Mouse (Mus musculus) kidney, postnatal 0 days (tissue): ENCODE measurements around the gene Exph5. TPM values are rescaled to one million over a fixed set of nuclear protein-coding genes. Genes with fewer than 3 reads are reported as not detected.

Source experiments
- ATAC-seq: fragments of 200-750 bp; cut with Nextera tagmentation; replicated peaks from 2 replicates; pipeline ENCODE4 v1.8.0; 2017; ENCODE audit warnings: low read depth, moderate number of reproducible peaks, moderate TSS enrichment, moderate library complexity; ENCODE audit not compliant: low FRiP score
- DNase-seq: peaks from one replicate; pipeline ENCODE4 v3.0.0-alpha.2; 2016; ENCODE audit warnings: low spot score
- H3K27ac ChIP-seq: fragments of 300-500 bp; sonication (generic); 2 replicates; pipeline ENCODE4 v1.5.1; 2014; ENCODE audit warnings: mild to moderate bottlenecking
- H3K27me3 ChIP-seq: fragments of 300-500 bp; sonication (generic); 2 replicates; pipeline ENCODE4 v1.6.1; 2014; ENCODE audit warnings: low read length, mixed read lengths; ENCODE audit not compliant: insufficient read depth
- H3K36me3 ChIP-seq: fragments of 300-500 bp; sonication (generic); 2 replicates; pipeline ENCODE4 v1.6.1; 2014; ENCODE audit warnings: low read length, mixed read lengths; ENCODE audit not compliant: insufficient read depth
- H3K4me1 ChIP-seq: fragments of 300-500 bp; sonication (generic); replicated peaks from 2 replicates; pipeline ENCODE4 v1.6.1; 2014; ENCODE audit warnings: antibody characterized with exemption, low read length, mixed read lengths; ENCODE audit not compliant: insufficient read depth
- H3K4me2 ChIP-seq: fragments of 300-500 bp; sonication (generic); 2 replicates; pipeline ENCODE4 v1.6.1; 2014; ENCODE audit warnings: mild to moderate bottlenecking, low read length, moderate library complexity, mixed read lengths
- H3K4me3 ChIP-seq: fragments of 300-500 bp; sonication (generic); replicated peaks from 2 replicates; pipeline ENCODE4 v1.5.1; 2014; ENCODE audit warnings: low read depth, low read length
- H3K9ac ChIP-seq: fragments of 300-500 bp; sonication (generic); 2 replicates; pipeline ENCODE4 v1.6.1; 2014; ENCODE audit warnings: low read depth, low read length
- H3K9me3 ChIP-seq: fragments of 300-500 bp; sonication (generic); replicated peaks from 2 replicates; pipeline ENCODE4 v1.6.1; 2016; ENCODE audit warnings: low read length, inconsistent platforms, mixed read lengths
- CTCF ChIP-seq: IDR thresholded peaks from 2 replicates; pipeline ENCODE4 v1.5.1; 2016; ENCODE audit warnings: antibody characterized with exemption, low read depth, mild to moderate bottlenecking, moderate library complexity
- WGBS: fragments of 180-500 bp; shearing (Covaris S2); extraction: QIAGEN DNeasy Blood & Tissue Kit; methylation state at CpG from one replicate; pipeline ENCODE4 v1.1.7; 2014; 5-methylcytosine and 5-hydroxymethylcytosine counted together
- polyA plus RNA-seq: library from polyadenylated mRNA; unstranded; fragments of >200 nt; fragmentation: Nextera tagmentation; extraction: Ambion mirVana; gene quantifications from 2 replicates; pipeline ENCODE4 v1.2.1, GENCODE M21; 2015

Gene Exph5
- polyA plus RNA-seq, 1 experiment from 2014 or later = 2.4 TPM

DNA sequence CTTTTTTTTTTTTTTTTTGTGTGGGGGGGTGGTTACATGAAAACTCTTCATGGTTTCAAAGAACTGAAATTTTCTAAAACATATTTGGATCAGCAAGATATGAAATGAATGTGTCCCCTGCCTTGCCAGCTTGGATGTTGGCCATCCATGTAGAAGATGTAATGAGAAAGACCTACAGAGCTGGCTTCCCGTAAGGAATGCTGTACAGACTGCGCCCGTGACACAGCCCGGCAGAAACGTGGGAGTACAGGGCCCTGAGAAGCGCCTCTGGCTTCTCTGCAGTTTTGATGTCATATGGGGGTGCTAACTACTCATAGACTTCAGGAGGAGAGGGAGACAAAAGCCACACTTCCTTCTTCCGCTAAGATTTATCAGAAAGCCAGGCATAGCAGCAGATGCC is 38.1 kb downstream of the Exph5 start:
- H3K4me3 ChIP-seq = no peak overlapping the region
- ATAC-seq = no peak
- WGBS = 44% methylated on average over 7 of the region's 7 CpGs
- H3K4me1 ChIP-seq = no peaks in the 10 kb centered on the region
- no peaks in the 10 kb centered on the region for H3K27me3 ChIP-seq
- no peaks in the 10 kb centered on the region for H3K9me3 ChIP-seq
- H3K27ac ChIP-seq = no peak overlapping the region
- H3K9ac ChIP-seq = no peak overlapping the region
- no peaks in the 10 kb centered on the region for H3K36me3 ChIP-seq
- TF ChIP-seq CTCF = no peak
- no peak overlapping the region for H3K4me2 ChIP-seq
- no peak for DNase-seq

DNA sequence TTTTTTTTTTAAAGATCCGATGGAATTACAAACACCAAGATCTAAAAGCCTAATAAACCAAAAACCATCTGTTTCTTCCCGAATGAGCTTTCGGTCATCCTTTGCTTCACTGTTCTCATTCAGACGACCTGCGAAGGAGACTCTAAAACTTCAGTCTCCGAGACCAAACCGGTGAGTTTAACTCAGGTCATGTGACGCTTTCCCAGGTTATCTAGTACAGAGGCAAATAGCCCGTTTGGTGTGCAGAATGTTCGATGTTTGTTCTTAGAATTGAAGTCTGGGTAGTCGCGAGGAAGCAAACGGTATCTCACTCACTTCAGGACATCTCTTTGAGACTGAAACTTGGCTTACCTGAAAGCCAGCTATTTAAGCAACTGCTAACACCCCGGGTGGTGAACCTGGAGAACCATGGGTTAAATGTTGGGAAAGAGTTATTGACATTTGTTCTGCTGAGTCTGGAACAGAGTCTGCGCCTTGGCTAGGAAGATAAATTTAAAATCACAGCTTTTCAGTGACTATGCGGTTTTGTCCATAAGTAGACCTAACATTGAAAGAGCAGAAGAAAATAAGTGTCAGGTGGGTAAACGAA is 39.0 kb downstream of the Exph5 start:
- no peaks in the 10 kb centered on the region for H3K27me3 ChIP-seq
- H3K9ac ChIP-seq = no peak overlapping the region
- no peak for DNase-seq
- no peaks in the 10 kb centered on the region for H3K4me1 ChIP-seq
- peak overlapping the region; percentile 52 for H3K4me3 ChIP-seq
- no peak for TF ChIP-seq CTCF
- WGBS = 18% methylated on average over 17 of the region's 17 CpGs
- H3K9me3 ChIP-seq = no peaks in the 10 kb centered on the region
- H3K27ac ChIP-seq = peak overlapping the region; percentile 9
- peak overlapping the region; percentile 78 for H3K4me2 ChIP-seq
- no peaks in the 10 kb centered on the region for H3K36me3 ChIP-seq
- ATAC-seq = no peak

GRCm38 (mm10) chr9:53340969-53341368 is 39.5 kb downstream of the Exph5 start:
- peak overlapping the region; percentile 9 for H3K27ac ChIP-seq
- no peak for TF ChIP-seq CTCF
- H3K4me2 ChIP-seq = peak overlapping the region; percentile 78
- H3K9me3 ChIP-seq = no peaks in the 10 kb centered on the region
- H3K9ac ChIP-seq = peak overlapping the region; percentile 53
- H3K36me3 ChIP-seq = no peaks in the 10 kb centered on the region
- H3K4me3 ChIP-seq = peak overlapping the region; percentile 52
- peak; percentile 41 for DNase-seq
- 2% methylated on average over 14 of the region's 14 CpGs for WGBS
- H3K27me3 ChIP-seq = no peaks in the 10 kb centered on the region
- H3K4me1 ChIP-seq = no peaks in the 10 kb centered on the region
- ATAC-seq = no peak

- H3K36me3 ChIP-seq = no peaks in the 10 kb centered on the region
- peak overlapping the region; percentile 78 for H3K4me2 ChIP-seq
- H3K4me3 ChIP-seq = peak overlapping the region; percentile 52
- H3K27me3 ChIP-seq = no peaks in the 10 kb centered on the region
- H3K27ac ChIP-seq = no peak overlapping the region
- H3K9ac ChIP-seq = no peak overlapping the region
- H3K9me3 ChIP-seq = no peaks in the 10 kb centered on the region
- H3K4me1 ChIP-seq = no peaks in the 10 kb centered on the region
- WGBS = 86% methylated on average over 3 of the region's 3 CpGs
- DNase-seq = no peak
- TF ChIP-seq CTCF = no peak
- no peak for ATAC-seq
These were observed 40.5 kb downstream of the Exph5 start for GRCm38 (mm10) chr9:53341981-53342380.

GRCm38 (mm10) chr9:53344646-53345432 is 43.4 kb downstream of the Exph5 start:
- TF ChIP-seq CTCF = no peak
- no peaks in the 10 kb centered on the region for H3K4me1 ChIP-seq
- no peak overlapping the region for H3K9ac ChIP-seq
- no peak overlapping the region for H3K4me2 ChIP-seq
- 83% methylated on average over 9 of the region's 9 CpGs for WGBS
- H3K4me3 ChIP-seq = no peak overlapping the region
- ATAC-seq = no peak
- no peaks in the 10 kb centered on the region for H3K9me3 ChIP-seq
- no peaks in the 10 kb centered on the region for H3K27me3 ChIP-seq
- DNase-seq = no peak
- no peaks in the 10 kb centered on the region for H3K36me3 ChIP-seq
- no peak overlapping the region for H3K27ac ChIP-seq

GRCm38 (mm10) chr9:53345728-53346127 is 44.3 kb downstream of the Exph5 start:
- no peaks in the 10 kb centered on the region for H3K27me3 ChIP-seq
- no peaks in the 10 kb centered on the region for H3K36me3 ChIP-seq
- no peak overlapping the region for H3K27ac ChIP-seq
- H3K4me1 ChIP-seq = no peaks in the 10 kb centered on the region
- H3K9ac ChIP-seq = no peak overlapping the region
- no peak overlapping the region for H3K4me2 ChIP-seq
- no peak for DNase-seq
- H3K9me3 ChIP-seq = no peaks in the 10 kb centered on the region
- no peak overlapping the region for H3K4me3 ChIP-seq
- no peak for TF ChIP-seq CTCF
- ATAC-seq = no peak
- WGBS = 39% methylated on average over 3 of the region's 3 CpGs
